Mouse (Mus musculus): ENCODE data around the gene Pex5. TPM values are rescaled to one million over a fixed set of nuclear protein-coding genes. Genes with fewer than 3 reads are reported as not detected.

The Pex5 gene
- polyA plus RNA-seq, 1 experiment from 2014 or later: 48.5 TPM

GRCm38 (mm10) chr6:124353246-124353645, 61.6 kb downstream of the Pex5 start:
- 54% methylated on average over 2 of the region's 2 CpGs for WGBS
- Histone ChIP-seq H3K36me3 (ENCODE audit: control insufficient read depth, insufficient read depth, low read length) (no peaks in the 10 kb centered on the region), H3K4me1 (ENCODE audit: control insufficient read depth, insufficient read depth, low read length) (no peaks in the 10 kb centered on the region), H3K9ac (ENCODE audit: low read depth, low read length) (no peak overlapping the region), H3K27ac (ENCODE audit: low read length) (no peak overlapping the region), H3K4me2 (ENCODE audit: low read depth, low read length) (no peak overlapping the region), H3K9me3 (ENCODE audit: control insufficient read depth, low read length) (no peaks in the 10 kb centered on the region), H3K27me3 (replicated peaks; ENCODE audit: control insufficient read depth, insufficient read depth, low read length) (no peaks in the 10 kb centered on the region), H3K4me3 (ENCODE audit: low read length) (no peak overlapping the region)
- ATAC-seq: no peak

Other genes with a start within 250 kb of the Pex5 start
- gene Vmn2r27, start 183.2 kb downstream of the Pex5 start, polyA plus RNA-seq (2015; fragmentation: Nextera tagmentation; extraction: Ambion mirVana): not detected in 2 replicates
- gene Cd163, start 110.4 kb downstream of the Pex5 start, polyA plus RNA-seq (2015; fragmentation: Nextera tagmentation; extraction: Ambion mirVana): 0.43 and 0.49 TPM in 2 replicates
- gene Clstn3, start 49.7 kb upstream of the Pex5 start, polyA plus RNA-seq (2015; fragmentation: Nextera tagmentation; extraction: Ambion mirVana): 3.5 and 4.1 TPM in 2 replicates
- gene C1rl, start 78.0 kb upstream of the Pex5 start, polyA plus RNA-seq (2015; fragmentation: Nextera tagmentation; extraction: Ambion mirVana): 3.0 and 3.5 TPM in 2 replicates
- gene C1ra, start 97.3 kb upstream of the Pex5 start, polyA plus RNA-seq (2015; fragmentation: Nextera tagmentation; extraction: Ambion mirVana): 5.1 TPM in 2 replicates
- 6.3 and 6.6 TPM in 2 replicates for gene C1s1, start 127.3 kb upstream of the Pex5 start, polyA plus RNA-seq (2015; fragmentation: Nextera tagmentation; extraction: Ambion mirVana)
- not detected in 2 replicates for gene C1rb, start 155.2 kb upstream of the Pex5 start, polyA plus RNA-seq (2015; fragmentation: Nextera tagmentation; extraction: Ambion mirVana)
- gene C1s2, start 221.0 kb upstream of the Pex5 start, polyA plus RNA-seq (2015; fragmentation: Nextera tagmentation; extraction: Ambion mirVana): 0.06 TPM in 1 of 2 replicates, not detected in the other
- gene Lpcat3, start 248.0 kb upstream of the Pex5 start, polyA plus RNA-seq (2015; fragmentation: Nextera tagmentation; extraction: Ambion mirVana): 195 and 219 TPM in 2 replicates